Mouse (Mus musculus) activated CD4-positive, CD25-positive, alpha-beta regulatory T cell, adult 4 months (primary cell): Measurements from ENCODE around the gene Icam2. TPM values are rescaled to one million over a fixed set of nuclear protein-coding genes. Genes with fewer than 3 reads are reported as not detected.
"Not testable (repeated sequence)": the region's sequence is repeated elsewhere in the genome, so short reads cannot be mapped to it uniquely, and the experiment has no call there.

Experiments used
- ATAC-seq: one replicate; pipeline ENCODE4 v1.8.0; 2017
- polyA plus RNA-seq, 2 experiments: library from polyadenylated mRNA; unstranded; fragments of 100-300 nt; shearing (Covaris generic); gene quantifications; one replicate each; pipeline ENCODE4 v1.2.1; 2017

Gene Icam2
- 100 to 1,000 TPM in 1 of 2 experiments, 10 to 100 TPM in 1; 94.3 to 114 TPM for polyA plus RNA-seq

DNA sequence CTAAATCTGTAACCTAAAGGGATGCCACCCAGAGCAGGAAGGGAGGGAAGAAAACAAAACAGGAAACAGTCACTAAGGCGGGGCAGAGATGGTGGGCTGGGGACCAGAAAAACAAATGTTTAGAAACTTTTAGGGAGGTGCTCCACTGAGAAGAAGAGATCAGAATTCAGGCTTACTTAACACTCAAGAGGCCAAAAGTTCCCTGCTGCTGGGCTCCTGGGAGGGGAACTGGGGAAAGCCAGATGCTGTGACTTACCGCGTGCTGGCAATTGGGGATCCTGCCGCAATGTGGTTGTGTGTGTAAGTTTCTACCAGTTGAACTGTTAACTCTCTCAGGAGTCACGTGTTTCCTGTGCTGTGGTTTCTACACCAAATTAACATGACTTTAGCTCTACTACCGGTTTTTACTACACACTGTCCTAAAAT is at the start of gene Icam2:
Gene Icam2, minus strand, starts transcription at position 285 of the 426 bp plus-strand sequence.
- ATAC-seq: peak; percentile 90

DNA sequence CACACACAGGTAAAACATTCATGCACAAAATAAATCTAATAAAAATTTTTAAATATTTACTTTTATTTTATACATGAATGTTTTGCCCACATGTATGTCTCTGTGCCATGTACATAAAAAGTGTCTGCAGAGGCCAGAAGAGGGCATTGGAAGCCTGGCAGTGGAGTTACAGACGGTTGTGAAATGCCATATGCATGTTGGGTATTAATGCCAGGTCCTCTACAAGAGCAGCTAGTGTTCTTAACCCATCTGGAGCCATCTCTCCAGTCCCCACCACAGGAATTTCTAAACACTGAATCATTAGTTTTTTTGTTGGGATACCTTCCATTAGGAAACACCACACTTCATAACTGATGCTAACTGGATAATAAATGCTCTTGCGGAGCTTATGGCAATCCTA is 49.7 kb upstream of the Icam2 start:
- no peak for ATAC-seq

DNA sequence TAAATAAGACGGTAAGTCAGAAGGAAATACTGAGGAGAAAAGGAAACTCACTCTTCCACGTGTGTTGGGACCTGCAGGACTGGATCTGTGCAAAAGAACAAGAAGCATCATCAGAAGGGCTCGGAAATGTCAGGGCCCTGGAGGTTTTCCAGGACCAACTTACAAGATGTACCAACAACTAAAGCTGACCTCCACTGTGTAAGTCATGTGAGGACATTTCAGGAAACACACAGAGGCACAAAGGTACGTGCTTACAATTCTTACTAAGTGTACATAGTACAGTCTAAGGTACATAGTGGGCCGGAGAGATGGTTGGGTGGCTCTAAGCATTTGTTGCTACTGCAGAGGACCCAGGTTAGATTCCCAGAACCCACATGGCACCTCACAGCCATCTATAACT is 49.2 kb upstream of the Icam2 start:
- no peak for ATAC-seq

- peak; percentile 77 for ATAC-seq
Observed at GRCm38 (mm10) chr11:106430392-106430791, 42.5 kb upstream of the Icam2 start.

DNA sequence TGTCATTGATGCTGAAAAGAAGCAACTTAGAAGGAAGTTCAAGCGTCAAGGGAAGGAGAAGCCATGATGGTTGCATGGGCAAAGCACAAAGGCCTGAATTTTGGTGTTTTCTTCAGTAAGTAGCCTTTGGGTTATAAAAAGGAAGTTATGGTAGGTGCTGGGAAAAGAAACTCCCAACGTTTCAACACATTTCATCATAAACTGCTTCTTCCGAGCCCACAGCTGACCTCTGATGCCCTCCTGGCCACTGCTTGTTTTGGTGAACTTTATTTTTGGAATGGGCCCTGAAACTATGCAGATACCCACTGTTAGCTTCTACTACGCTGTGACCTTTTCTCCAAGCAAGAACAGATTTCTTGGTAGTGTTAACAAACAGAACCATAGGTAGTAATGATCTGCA is 41.8 kb upstream of the Icam2 start:
- ATAC-seq: no peak

GRCm38 (mm10) chr11:106428556-106428955 is 40.7 kb upstream of the Icam2 start:
- ATAC-seq: no peak

GRCm38 (mm10) chr11:106428106-106428505 is 40.2 kb upstream of the Icam2 start:
- no peak for ATAC-seq

GRCm38 (mm10) chr11:106426447-106426846 is 38.6 kb upstream of the Icam2 start:
- no peak for ATAC-seq

- no peak for ATAC-seq
Observed at GRCm38 (mm10) chr11:106425201-106425600, 37.3 kb upstream of the Icam2 start.

- no peak for ATAC-seq
Observed at GRCm38 (mm10) chr11:106419262-106420102, 31.6 kb upstream of the Icam2 start.

DNA sequence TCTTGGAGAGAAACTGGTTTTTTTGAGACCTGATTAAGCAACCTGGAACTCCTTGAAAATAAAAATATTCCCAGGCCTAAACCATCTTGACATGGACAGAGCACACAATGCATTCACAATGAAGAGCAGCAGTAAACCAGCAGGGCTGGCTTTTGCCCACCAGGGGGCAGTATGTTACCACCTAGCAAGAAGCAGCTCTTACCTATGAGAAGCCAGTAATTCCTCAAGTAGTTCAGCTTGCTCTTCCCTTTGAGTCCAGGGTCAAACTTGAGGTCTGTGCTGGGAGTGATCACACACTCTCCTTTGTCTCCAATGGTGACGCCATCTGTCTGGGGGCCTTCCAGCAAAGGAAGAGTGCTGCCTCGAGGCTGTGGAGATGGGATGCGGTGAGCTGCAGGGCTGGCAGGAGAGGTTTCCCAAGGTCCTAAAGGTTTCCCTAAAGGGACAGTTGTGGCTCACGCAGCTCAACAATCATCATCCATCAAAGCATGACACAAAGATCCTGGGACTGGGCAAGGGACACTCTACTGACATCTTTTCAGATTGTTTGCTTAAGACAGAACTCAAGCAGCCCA is 30.8 kb upstream of the Icam2 start:
- ATAC-seq: no peak

- ATAC-seq: no peak
Observed at GRCm38 (mm10) chr11:106417860-106418259, 30.0 kb upstream of the Icam2 start.

DNA sequence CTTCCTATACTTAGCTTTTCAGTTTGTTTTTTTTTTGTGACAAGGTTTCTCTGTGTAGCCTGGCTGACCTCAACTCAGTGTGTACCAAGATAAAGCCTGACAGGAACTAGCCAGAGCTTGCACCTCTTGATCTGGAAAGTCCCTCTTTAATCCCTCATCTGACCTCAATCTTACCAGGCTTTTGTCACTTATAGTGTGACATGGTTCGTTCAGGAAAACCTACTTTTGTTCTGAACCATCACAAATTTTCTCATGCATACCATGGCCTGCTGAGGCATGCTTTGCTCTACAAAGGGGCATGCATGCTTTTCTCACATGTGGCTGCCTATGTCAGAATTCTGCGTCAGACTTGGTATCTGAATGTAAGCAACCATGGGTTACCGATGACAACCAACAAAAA is 28.5 kb upstream of the Icam2 start:
- peak; percentile 43 for ATAC-seq

GRCm38 (mm10) chr11:106412641-106413360 is 24.9 kb upstream of the Icam2 start:
- ATAC-seq: no peak

- no peak for ATAC-seq
Observed at GRCm38 (mm10) chr11:106411157-106411556, 23.3 kb upstream of the Icam2 start.

GRCm38 (mm10) chr11:106410507-106410906 is 22.6 kb upstream of the Icam2 start:
- no peak for ATAC-seq

DNA sequence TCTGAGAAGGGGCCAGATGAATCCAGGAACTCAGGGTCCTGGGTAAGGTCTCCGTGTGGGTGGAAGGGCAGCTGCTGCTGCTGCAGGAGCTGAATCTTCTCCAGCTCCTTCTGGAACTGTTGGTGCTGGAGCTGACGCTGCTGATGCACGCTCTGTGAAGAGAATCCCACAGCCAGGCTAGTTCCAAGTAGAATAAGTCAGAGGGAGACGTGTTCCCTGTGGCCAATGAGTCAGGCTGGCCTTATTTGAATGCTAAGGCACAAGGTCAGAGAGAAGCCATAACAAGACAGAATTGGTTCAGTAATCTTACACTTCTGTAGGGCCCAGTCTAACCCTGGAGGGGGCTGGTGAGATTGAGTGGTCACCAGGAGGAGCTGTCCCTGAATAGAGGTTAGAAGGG is 22.1 kb upstream of the Icam2 start:
- no peak for ATAC-seq

- no peak for ATAC-seq
Observed at GRCm38 (mm10) chr11:106398481-106398880, 10.6 kb upstream of the Icam2 start.

GRCm38 (mm10) chr11:106397656-106398055 is 9.8 kb upstream of the Icam2 start:
- no peak for ATAC-seq

DNA sequence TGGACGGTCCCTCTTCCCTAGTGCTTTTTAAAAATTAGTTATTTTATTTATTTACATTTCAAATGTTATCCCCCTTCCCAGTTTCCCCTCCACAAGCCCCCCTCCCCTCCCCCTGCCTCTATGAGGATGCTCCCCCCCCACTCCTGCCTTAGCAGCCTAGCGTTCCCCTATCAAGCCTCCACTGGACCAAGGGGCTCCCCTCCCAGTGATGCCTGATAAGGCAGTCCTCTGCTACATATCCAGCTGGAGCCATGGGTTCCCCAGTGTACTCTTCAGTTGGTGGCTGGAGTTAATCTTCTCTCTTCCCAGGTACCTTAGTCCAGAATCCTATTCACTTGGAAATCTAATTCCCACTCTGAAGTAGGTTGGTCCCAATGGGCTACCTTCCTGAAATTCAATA is 6.2 kb upstream of the Icam2 start:
- not testable (repeated sequence) for ATAC-seq

GRCm38 (mm10) chr11:106393331-106393616 is 5.4 kb upstream of the Icam2 start:
- ATAC-seq: no peak

DNA sequence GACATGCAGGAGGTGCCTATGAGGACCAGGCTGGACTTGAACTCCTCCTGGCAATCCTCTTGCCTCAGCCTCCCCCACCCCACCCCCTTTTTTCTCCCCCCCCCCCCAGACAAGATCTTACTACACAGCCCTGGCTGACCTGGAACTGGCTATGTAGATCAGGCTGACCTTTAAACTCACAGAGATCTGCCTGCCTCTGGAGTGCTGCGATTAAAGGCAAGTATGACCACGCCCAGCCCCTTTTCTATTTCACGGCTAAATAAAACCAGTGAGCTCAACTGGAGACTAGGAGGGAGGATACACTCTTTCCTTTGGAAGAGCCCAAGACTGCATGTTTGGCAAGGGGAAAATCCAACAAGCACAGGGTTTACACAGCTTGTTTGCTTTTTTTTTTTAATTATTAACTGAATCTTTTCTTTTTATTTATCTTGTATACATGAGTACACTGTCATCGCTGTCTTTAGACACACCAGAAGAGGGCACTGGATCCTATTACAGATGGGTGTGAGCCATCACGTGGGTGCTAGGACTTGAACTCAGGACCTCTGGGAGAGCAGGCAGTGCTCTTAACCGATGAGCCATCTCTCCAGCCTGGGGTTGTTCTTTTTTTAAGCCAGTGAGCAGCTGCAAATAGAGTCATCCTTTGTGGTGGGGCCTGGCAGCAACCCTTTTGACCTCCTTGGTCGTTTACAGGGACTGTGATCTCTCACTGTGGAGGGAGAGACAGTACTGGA is 4.9 kb upstream of the Icam2 start:
- no peak for ATAC-seq
